Mouse (Mus musculus) kidney, adult 11 months (tissue): ENCODE measurements around the gene Pitpna.
A peak's percentile ranks its signal among the peaks of the same experiment; 100 is the strongest.
"Not testable (repeated sequence)": the region's sequence is repeated elsewhere in the genome, so short reads cannot be mapped to it uniquely, and the experiment has no call there.

ENCODE experiments used
- DNase-seq: peaks from one replicate; pipeline ENCODE4 v3.0.0; 2022

The Pitpna gene

GRCm38 (mm10) chr11:75587493-75588284, at the start of gene Pitpna:
TSS of gene Pitpna (plus strand) at chr11:75588097.
- peak; percentile 94 for DNase-seq

GRCm38 (mm10) chr11:75538184-75538969, 49.5 kb upstream of the Pitpna start:
- peak; percentile 43 for DNase-seq

- DNase-seq = no peak
Measured at GRCm38 (mm10) chr11:75538970-75539299, 49.0 kb upstream of the Pitpna start.

- DNase-seq = no peak
Measured at GRCm38 (mm10) chr11:75540209-75540608, 47.7 kb upstream of the Pitpna start.

- DNase-seq = no peak
Measured at GRCm38 (mm10) chr11:75540710-75541581, 47.0 kb upstream of the Pitpna start.

- no peak for DNase-seq
Measured at GRCm38 (mm10) chr11:75544713-75545112, 43.2 kb upstream of the Pitpna start.

- DNase-seq = no peak
Measured at GRCm38 (mm10) chr11:75546057-75546456, 41.8 kb upstream of the Pitpna start.

GRCm38 (mm10) chr11:75549658-75550111, 38.2 kb upstream of the Pitpna start:
- peak; percentile 65 for DNase-seq

GRCm38 (mm10) chr11:75550200-75550946, 37.5 kb upstream of the Pitpna start:
- no peak for DNase-seq

- peak; percentile 81 for DNase-seq
Measured at GRCm38 (mm10) chr11:75551321-75551720, 36.6 kb upstream of the Pitpna start.

- DNase-seq = no peak
Measured at GRCm38 (mm10) chr11:75551961-75552441, 35.9 kb upstream of the Pitpna start.

- no peak for DNase-seq
Measured at GRCm38 (mm10) chr11:75552906-75553482, 34.9 kb upstream of the Pitpna start.

- not testable (repeated sequence) for DNase-seq
Measured at GRCm38 (mm10) chr11:75556006-75556405, 31.9 kb upstream of the Pitpna start.

GRCm38 (mm10) chr11:75557142-75557541, 30.8 kb upstream of the Pitpna start:
- DNase-seq = peak; percentile 38

- no peak for DNase-seq
Measured at GRCm38 (mm10) chr11:75558101-75558500, 29.8 kb upstream of the Pitpna start.

GRCm38 (mm10) chr11:75559870-75560504, 27.9 kb upstream of the Pitpna start:
- no peak for DNase-seq

- DNase-seq = no peak
Measured at GRCm38 (mm10) chr11:75560530-75561409, 27.1 kb upstream of the Pitpna start.

- no peak for DNase-seq
Measured at GRCm38 (mm10) chr11:75561410-75561791, 26.5 kb upstream of the Pitpna start.

GRCm38 (mm10) chr11:75562840-75563239, 25.1 kb upstream of the Pitpna start:
- DNase-seq = no peak
